Mouse (Mus musculus): ENCODE measurements around the gene Dnajb14. TPM values are rescaled to one million over a fixed set of nuclear protein-coding genes. Genes with fewer than 3 reads are reported as not detected.
"Not testable (repeated sequence)": the region's sequence is repeated elsewhere in the genome, so short reads cannot be mapped to it uniquely, and the experiment has no call there.

The Dnajb14 gene
- polyA plus RNA-seq, 3 experiments from 2014 or later = 4.5 to 6.1 (median 5.6) TPM

- ATAC-seq = peak; percentile 11
Observed at GRCm38 (mm10) chr3:137918932-137919311, 51.4 kb downstream of the Dnajb14 start.

GRCm38 (mm10) chr3:137919398-137919797 lies 51.9 kb downstream of the Dnajb14 start:
- no peak for ATAC-seq

- ATAC-seq = no peak
Observed at GRCm38 (mm10) chr3:137920594-137920993, 53.1 kb downstream of the Dnajb14 start.

GRCm38 (mm10) chr3:137927010-137927409 lies 59.5 kb downstream of the Dnajb14 start:
- ATAC-seq = no peak

- no peak for ATAC-seq
Observed at GRCm38 (mm10) chr3:137929940-137930339, 62.5 kb downstream of the Dnajb14 start.

GRCm38 (mm10) chr3:137932748-137933147 lies 65.3 kb downstream of the Dnajb14 start:
- no peak for ATAC-seq

- no peak for ATAC-seq
Observed at GRCm38 (mm10) chr3:137933986-137934385, 66.5 kb downstream of the Dnajb14 start.

GRCm38 (mm10) chr3:137935570-137936525 lies 68.4 kb downstream of the Dnajb14 start:
- no peak for ATAC-seq

GRCm38 (mm10) chr3:137936541-137936940 lies 69.1 kb downstream of the Dnajb14 start:
- ATAC-seq = no peak

- no peak for ATAC-seq
Observed at GRCm38 (mm10) chr3:137938608-137939007, 71.1 kb downstream of the Dnajb14 start.

GRCm38 (mm10) chr3:137940757-137941156 lies 73.3 kb downstream of the Dnajb14 start:
- ATAC-seq = no peak

- ATAC-seq = no peak
Observed at GRCm38 (mm10) chr3:137941555-137941954, 74.1 kb downstream of the Dnajb14 start.

- ATAC-seq = no peak
Observed at GRCm38 (mm10) chr3:137942098-137942622, 74.7 kb downstream of the Dnajb14 start.

GRCm38 (mm10) chr3:137943737-137944154 lies 76.3 kb downstream of the Dnajb14 start:
- no peak for ATAC-seq

- no peak for ATAC-seq
Observed at GRCm38 (mm10) chr3:137946827-137947226, 79.4 kb downstream of the Dnajb14 start.

GRCm38 (mm10) chr3:137947525-137947924 lies 80.0 kb downstream of the Dnajb14 start:
- no peak for ATAC-seq

- ATAC-seq = no peak
Observed at GRCm38 (mm10) chr3:137950191-137950885, 82.9 kb downstream of the Dnajb14 start.

GRCm38 (mm10) chr3:137951302-137951701 lies 83.8 kb downstream of the Dnajb14 start:
- not testable (repeated sequence) for ATAC-seq

- ATAC-seq = no peak
Observed at GRCm38 (mm10) chr3:137951819-137952218, 84.3 kb downstream of the Dnajb14 start.

GRCm38 (mm10) chr3:137952225-137952913 lies 84.9 kb downstream of the Dnajb14 start:
- peak; percentile 24 for ATAC-seq

GRCm38 (mm10) chr3:137952914-137953880 lies 85.7 kb downstream of the Dnajb14 start:
- ATAC-seq = peak; percentile 63
